Mouse (Mus musculus): ENCODE data around the gene Tek.
"Not testable (repeated sequence)": the region's sequence is repeated elsewhere in the genome, so short reads cannot be mapped to it uniquely, and the experiment has no call there.

Gene Tek

DNA sequence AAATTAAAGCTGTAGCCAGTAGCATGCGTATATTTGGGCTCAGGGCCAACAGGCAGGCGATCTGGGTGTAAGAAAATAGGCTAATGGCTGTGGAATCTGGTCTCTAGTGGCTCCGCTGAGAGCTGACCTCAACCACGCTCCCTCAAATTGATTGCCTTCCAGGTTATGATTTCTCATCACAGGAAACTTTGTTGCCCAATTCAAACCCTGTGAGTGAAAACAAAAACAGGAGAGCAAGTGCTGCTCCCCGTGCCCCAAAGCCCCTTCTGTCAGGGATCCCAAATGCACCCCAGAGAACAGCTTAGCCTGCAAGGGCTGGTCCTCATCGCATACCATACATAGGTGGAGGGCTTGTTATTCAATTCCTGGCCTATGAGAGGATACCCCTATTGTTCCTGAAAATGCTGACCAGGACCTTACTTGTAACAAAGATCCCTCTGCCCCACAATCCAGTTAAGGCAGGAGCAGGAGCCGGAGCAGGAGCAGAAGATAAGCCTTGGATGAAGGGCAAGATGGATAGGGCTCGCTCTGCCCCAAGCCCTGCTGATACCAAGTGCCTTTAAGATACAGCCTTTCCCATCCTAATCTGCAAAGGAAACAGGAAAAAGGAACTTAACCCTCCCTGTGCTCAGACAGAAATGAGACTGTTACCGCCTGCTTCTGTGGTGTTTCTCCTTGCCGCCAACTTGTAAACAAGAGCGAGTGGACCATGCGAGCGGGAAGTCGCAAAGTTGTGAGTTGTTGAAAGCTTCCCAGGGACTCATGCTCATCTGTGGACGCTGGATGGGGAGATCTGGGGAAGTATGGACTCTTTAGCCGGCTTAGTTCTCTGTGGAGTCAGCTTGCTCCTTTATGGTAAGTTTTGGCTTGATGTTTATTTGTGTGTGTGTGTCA is at the start of gene Tek:
Gene Tek, plus strand, starts transcription at position 452 of the 894 bp plus-strand sequence.
- in situ Hi-C loops (cut with MseI, MboI), result no loop called here

DNA sequence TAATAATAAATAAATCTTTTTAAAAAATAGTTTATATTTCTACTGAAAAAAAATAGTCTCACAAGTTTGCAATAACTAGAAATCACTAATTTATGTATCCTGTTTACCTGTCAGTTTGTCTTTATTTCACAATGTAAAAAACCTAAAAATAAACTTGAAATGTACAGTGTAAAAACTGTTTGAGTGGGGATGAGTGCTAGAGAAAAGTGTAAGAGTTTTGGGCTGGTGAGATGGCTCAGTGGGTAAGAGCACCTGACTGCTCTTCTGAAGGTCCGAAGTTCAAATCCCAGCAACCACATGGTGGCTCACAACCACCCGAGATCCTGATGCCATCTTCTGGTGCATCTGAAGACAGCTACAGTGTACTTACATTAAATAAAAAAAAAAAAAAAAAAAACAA is 49.3 kb upstream of the Tek start:
- in situ Hi-C loops (cut with MseI, MboI), result not testable (repeated sequence)

DNA sequence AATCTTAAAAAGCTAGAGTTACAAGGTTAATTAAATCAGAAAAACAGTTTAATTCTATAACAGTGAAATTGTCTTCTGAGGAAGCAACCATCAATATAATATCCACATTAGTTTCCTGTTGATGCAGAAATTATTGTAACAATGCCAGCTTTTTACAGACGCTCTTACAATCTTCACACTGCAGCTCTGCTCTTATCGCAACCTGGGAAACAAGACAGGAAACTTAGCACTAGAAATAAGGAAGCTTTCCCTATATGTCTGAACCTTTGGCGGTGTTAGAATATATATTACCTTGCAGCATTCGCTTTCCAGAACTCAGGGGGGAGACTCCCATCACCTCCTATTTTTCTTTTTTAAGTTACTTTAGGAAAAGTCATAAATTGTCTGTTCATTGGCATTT is 48.0 kb upstream of the Tek start:
- in situ Hi-C loops (cut with MseI, MboI), result no loop called here

DNA sequence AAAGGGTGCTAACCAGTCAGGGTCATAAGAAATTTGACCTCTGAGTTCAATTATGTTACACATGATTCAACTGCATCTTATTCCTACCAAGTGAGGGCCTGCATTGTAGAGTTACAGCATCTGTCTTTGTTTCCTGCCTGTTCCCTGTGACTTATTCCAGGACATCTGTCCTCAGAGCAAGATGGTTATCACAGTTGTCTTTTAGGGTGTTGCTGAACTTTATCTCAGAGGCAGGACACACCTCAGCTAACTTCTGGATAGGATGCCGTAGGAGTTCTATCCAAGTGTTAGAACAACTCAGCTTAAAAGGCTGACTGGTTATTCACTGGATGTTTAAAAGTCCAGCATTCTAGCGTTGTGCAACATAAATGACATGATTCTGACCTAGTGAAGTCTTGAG is 46.9 kb upstream of the Tek start:
- in situ Hi-C loops (cut with MseI, MboI), result no loop called here

DNA sequence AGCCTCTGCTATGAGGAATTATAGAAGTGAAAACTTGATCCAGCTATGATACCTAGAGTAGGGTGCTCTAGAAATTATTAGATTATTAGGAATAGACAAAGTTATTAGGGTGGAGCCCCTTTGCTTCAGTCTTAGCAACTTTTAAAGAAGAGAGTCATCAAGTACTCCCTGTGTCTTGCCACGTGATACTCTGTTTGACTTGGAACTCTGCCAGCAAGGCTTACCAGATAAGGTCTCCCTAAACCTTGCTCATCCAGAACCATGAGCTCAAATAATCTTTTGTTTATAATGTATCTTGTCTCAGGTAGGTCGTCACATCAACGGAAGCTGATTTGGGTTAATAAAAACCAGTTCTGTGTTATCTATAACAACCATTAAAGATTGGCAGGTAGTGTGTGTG is 42.7 kb upstream of the Tek start:
- in situ Hi-C loops (cut with MseI, MboI), result no loop called here

DNA sequence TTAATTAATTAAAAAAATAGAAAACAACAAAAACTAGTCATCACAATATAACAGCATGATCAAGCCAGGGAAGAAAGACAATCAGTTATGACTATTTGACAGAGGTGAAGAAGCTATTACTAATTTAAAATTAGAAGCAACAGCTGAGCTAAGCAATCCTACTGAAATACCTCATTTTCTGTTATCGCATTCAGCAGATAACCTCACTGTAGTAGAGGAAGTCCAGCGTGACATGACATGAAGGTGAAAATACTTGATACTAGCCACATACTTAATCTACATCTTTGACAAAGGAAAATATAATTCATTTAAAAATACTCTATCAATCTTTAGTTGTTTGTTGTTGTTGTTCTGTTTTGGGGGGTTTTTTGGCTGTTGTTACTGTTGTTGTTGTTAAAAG is 28.1 kb upstream of the Tek start:
- in situ Hi-C loops (cut with MseI, MboI), result no loop called here

DNA sequence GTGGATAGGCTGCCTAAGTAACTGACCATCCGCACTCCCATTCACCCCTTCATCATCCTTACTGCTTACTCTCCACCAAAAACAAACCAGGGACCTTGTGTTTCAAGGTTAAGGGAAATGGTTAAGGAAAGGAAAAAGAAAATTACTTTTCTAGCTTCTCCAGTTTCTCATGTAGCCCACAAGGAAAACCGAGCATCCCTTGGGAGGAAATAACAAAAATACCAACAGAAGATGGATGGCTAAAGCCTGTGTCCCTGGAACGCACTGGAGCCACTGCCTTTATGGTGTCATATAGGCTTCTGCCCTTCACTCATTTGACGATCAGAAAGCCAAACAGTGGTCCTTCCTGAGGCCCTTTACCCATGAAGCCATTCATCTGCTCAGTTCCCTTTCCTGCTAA is 27.7 kb upstream of the Tek start:
- in situ Hi-C loops (cut with MseI, MboI), result no loop called here

DNA sequence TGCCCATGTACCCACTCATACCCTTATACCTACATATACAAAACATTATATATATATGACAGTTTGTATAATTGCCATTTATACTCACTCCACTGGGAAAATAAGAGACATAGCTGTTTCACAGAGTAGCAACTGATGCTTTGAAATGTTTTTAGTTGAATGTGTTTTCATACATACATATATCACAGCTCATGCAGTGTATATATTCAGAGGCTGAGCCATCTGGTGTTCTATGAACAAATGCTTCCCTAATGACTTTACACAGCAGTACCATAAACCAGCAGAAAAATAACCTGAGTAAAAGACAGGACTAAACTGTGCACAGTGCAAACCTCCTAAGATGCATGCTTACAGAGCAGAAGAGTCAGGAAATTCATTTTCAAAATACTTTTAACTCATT is 25.3 kb upstream of the Tek start:
- in situ Hi-C loops (cut with MseI, MboI), result no loop called here

DNA sequence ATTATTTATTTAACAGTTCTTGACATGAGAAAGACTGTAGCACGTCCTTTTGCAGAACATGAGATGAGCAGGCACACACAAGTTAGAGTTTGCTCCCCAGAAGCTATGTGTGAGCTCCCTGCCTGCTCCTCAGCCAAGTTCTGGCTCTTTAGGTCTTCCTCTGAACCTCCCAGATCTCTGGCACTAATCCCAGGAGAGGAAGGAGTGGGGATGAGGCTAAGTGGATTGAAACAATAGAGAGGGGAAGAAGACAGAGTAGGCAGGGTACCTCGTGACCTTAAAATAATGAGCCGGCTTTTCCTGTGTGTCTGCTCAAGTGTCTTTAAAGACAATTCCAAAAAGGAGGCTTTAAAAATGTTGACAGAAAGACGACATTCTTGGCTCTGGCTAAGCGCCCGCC is 23.9 kb upstream of the Tek start:
- in situ Hi-C loops (cut with MseI, MboI), result no loop called here

DNA sequence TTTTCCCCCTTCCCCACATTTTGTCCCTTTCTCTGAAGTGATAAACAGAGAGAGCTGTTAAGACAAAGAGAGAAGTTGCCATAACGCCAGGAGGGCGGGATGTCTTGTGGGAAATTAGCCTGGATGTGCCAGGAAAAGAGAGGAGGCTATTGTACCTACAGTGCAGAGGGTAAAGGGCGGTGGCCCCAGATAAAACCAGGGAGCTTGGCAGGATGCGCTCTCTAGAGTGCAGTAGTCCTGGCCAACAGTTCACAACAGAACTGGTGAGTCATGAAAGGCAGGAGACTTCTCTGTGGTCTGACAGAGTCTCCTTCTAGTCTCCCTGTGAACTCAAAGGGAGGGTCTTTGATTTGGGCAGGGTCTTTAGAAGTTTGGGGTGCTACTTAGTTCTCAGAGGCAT is 13.3 kb upstream of the Tek start:
- in situ Hi-C loops (cut with MseI, MboI), result no loop called here

DNA sequence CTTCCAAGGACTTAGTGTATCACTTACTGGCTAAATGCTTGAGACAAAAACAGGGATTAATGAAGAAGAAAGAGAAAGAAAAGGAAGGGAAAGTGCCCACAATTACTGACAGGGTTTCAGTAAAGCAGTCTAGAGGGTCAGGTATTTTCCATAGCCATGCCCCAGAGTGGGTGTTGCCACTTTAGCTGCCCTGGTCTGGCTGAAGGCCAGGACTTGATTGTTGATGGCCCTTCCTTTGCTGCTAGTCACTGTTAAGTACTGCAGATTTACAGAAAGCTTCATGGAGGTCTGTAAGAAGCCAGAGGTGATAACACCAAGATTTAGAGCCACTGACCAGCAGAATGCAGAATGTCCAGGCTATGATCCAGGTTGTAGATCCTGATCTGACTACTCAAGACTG is 6.4 kb upstream of the Tek start:
- in situ Hi-C loops (cut with MseI, MboI), result no loop called here

DNA sequence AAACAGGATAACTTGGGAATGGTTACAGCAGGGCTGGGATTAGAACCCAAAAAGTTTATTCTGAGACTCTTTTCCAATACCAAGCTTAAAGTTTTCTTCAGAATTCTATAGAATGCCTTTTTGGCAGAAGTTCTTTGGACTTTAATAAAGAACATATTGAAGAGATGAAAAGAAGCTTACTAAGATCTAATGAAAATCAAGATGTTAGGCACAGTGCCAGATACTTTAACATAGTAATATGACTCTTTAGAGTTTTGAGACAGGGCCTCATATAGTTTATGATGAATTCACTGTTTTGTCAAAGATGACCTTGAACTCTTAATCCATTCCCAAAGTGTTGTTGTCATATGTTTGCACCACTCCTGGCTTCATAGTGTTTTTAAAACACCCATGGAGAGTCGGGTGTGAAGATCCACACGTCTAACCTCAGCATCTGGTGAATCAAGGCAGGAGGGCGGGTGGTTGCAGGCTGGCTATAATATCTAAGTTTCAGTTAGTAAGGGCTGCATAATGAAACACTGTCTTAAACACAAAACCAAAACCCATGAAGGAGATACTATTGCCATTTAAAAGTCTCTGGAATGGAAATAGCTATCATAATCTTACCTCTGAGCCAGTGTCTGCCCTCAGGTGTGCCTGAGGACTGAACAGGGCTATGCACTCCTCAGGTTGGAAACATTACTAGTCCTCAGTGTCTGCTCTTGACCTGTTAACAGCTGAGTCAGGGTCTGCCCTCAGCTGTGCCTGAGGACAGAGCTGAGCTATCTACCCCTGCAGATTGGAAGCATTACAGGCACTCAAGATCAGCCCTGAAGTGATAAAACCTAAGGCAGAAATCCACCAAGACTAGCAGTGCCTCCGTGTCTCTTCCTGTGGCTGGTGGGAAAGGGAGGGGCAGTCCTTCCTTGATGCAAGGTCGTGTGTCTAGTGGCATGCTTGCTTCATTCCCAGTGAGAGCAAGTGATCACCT is 1.5 kb upstream of the Tek start:
- in situ Hi-C loops (cut with MseI, MboI), result no loop called here

DNA sequence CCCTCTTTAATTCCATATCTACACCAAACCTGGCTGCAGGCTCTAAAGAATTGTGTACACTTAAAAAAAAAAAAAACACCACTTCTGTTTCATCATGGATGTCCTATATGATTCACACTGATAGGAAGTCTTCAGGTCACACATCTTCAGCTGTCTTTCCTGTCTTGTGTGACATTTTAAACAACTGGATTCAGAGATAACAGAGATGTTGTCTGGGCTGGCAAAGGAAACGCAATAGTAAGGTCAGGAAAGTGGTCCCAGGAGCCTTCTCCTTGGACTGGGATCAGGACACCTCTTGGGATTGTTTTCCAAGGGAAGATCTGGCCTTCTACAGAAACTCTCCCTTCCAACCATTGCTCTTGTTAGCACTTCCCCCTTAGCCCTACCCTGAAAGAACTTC is 2.7 kb downstream of the Tek start:
- in situ Hi-C loops (cut with MseI, MboI), result no loop called here

DNA sequence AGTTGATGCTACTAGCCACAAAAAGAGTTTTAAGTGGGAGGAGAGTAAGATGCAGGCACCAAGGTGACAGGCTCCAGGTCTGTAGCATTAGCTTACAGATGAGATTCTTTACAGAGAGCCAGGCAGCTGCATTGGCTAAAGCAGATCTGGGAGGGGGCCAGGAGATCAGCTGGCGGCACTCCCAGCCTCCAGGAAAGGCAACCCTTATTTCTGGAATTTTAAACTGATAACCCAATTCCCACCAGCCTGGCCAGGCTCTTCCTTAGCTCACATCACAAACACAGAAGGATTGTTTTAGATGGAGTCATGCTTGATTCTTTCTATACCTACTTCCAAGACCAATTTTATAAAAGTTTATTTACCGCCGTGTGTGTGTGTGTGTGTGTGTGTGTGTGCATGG is 6.7 kb downstream of the Tek start:
- in situ Hi-C loops (cut with MseI, MboI), result no loop called here

DNA sequence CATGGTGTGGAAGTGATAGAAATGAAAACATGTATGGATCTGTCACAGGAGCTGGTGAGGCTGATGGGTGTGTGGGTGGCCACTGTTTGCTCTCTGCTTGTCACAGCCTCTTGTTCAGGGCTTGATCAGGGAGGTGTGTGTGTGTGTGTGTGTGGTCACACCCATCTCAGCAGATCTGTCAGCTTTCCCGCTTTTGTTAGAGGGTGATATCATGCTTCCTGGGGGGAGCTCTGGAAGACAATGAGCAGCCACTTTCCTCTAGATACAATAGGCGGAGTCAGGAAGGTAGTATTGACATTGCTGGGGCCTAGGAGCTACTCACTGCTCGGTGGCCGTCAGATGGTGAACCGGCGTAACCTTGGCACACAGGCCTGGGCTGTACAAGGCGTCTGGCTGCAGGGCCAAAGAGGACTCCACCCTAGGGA is 7.3 kb downstream of the Tek start:
- in situ Hi-C loops (cut with MseI, MboI), result no loop called here

DNA sequence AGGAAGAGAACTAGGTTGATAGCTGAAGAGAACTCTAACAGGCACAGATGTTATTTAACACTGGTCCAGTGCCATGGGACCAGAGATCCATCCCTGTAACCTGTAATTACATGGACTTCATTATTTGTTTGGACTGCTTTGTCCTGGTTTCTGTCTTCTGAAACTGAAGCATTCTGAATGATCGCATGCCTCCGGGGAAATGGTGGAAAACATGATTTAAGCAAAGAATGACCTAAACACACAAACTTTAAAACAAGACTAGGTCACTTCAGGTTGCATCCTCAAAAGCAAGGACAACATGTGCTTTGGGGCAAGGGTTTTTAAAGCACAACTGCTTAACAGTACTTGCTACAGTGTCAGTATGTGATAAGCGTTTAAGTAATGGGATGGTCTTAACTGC is 8.2 kb downstream of the Tek start:
- in situ Hi-C loops (cut with MseI, MboI), result no loop called here

DNA sequence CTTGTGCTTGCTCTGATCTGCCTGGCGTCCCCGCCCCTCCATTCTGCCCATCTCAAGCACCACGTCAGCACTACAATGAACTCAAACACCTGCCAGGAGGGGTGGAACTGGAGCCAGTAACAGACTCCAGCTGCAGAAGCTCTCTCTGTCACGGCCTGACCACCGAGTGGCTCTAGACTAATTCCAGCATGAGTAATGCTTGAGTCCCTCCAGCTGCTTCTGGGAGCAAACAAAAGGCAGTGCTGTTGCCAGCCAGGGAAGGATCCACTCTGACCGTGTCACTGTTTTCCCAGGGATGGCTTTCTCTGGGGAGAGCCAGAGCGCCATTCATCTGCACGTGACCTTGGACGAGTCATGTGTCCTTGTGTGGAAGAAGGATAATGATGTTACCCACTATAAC is 13.4 kb downstream of the Tek start:
- in situ Hi-C loops (cut with MseI, MboI), result no loop called here

DNA sequence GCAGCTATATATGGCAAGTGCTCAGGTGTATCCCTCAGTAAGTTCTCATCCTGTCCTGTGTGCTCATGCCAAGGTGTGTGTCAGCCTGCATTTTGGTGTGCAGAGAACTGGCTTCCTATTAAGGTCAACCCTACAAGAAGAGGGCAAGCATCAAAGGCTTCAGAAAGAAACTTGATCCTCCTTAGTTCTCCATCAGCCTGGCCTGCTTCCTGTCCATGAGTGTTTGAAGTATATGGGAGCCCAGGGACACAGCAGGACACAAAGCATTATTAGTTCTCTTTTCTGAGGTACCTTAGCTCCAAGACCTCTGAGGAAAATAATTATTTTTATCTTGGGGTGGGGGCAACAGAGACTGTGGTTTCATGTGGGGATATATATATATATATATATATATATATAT is 26.1 kb downstream of the Tek start:
- in situ Hi-C loops (cut with MseI, MboI), result no loop called here

DNA sequence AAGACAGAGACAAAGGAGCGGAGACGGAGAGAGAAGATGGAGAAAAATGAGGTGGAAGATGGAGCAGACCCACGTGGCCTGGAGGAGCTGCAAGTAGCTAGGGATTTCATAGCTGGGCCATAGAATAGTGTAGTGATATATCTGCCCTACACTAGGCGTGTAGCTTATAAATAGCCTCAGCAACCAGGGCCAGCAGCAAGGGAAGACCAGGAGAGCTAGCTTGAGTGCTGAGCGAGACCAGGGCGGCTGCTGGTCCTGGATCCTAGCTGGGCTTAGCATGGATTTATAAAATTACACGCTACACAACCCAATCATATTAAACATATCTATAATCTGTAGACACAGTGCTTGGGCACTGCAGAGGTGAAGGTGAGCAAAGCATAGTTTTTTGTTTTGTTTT is 27.1 kb downstream of the Tek start:
- in situ Hi-C loops (cut with MseI, MboI), result no loop called here

DNA sequence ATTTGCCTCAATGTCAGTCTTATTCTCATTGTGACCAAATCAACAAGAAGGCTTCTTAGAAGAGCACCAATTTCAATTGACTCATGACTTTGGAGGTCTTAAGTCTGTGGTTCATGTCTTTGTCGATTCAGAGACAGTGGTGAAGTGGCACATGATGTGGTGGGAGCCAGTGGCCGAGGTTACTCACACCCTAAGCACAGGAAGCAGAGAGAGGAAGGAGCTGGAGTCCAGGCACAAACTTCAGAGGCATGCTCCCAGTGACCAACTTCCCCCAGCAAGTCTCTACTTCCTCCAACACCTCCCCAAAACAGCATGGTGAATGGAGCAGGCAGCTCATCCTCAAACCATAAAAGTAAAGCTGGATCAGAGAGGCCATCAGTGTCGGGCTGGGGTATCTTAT is 29.5 kb downstream of the Tek start:
- in situ Hi-C loops (cut with MseI, MboI), result no loop called here

DNA sequence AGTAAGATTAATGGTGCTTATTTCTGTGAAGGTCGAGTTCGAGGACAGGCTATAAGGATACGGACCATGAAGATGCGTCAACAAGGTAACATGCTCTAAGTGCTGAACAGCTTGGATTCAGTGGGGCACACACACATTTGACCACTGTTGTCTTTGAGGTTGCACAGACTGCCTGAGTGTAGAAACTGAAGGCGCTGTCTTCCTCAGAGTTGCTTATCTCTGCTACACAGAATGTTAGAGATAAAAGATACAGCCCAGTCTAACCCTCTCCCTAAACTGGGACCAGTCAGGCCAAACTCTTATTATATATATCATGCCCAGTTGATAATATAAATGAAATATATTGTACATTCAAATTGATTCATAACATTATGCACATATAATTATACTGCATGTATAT is 42.0 kb downstream of the Tek start:
- in situ Hi-C loops (cut with MseI, MboI), result no loop called here

DNA sequence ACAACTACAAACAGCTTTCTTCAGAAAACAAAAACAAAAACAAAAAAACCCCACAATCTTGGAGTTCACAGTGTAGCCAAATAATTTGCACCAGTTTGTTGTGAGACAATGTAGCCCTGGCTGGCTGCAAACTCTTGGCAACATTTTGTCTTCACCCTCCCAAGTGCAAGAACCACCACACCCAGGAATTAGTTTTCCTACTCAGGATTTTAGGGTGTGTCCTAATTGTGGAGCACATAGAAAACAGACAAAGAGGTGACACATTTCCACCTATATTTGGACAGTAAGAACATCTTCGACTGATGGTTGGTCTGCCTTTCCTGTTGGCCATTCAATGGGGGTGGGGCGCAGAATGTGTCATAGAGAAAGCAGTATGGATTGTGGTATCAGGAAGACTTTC is 46.8 kb downstream of the Tek start:
- in situ Hi-C loops (cut with MseI, MboI), result no loop called here

DNA sequence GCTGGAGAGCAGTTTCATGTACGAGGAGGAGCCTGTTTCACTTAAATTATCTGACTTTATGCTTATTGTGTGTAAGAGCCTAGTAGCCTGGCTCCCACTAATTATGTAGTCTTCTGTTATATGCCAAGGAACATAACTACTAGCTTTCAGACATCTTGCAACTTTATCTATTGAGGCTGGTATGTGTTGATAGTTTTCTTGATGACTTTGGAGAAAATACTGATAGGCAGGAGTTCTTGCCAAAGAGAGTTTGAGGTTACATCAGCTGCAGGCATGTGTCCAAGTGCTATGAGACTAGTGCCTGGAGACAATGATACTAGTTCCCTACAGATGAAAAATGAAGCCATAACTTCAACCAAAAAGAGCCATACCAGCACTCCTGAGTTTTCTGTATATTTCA is 64.1 kb downstream of the Tek start:
- in situ Hi-C loops (cut with MseI, MboI), result no loop called here
